13 mouse cellular contexts compared by ENCODE assay signal in the genomic region with DNA sequence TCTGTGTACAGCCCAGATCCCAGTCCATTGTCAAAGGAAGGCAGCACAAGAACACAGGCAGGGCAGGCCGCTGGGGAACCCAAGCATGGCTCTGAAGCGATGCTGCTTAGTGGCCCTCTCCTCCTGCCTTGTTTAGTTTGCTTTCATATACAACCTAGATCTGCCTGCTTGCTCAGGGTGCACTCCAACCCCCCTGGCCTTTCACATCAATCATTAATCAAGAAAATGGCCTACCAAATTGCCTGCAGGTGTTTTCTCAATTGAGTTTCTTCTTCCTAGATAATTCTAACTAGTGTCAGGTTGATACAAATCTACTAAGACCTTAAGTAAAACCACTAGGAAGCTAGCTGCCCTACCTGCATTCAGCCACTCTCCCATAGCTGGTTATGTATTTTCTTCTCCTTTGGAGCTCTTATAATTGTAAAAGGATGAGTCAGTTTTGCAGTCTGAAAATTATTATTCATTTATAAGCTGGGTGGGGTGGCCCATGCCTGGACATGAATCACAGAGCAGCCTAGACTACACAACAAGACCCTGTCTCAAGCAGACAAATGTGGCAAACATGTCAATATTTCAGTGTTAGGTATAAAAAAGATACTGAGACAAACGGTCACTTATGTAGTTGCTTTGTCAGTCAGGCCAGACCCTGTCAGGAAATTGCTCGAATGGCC. TPM values are rescaled to one million over a fixed set of nuclear protein-coding genes. Genes with fewer than 3 reads are reported as not detected.
A peak's percentile ranks its signal among the peaks of the same experiment; 100 is the strongest.
DNase-seq lines count a peak whose midpoint lies in the region; ATAC-seq and TF ChIP-seq lines count a peak whose summit lies in the region.
"Had no signal": no experiment of that assay in that cellular context is flagged by ENCODE, and none has a peak within 500 bp of the region (broad histone marks: within the 10 kb centered on the region; RNA-seq: fewer than 3 reads in every experiment).

No protein-coding gene starts in this region.

- DNase-seq in heart, adult 2 months: peak in 1 of 2 experiments; percentile 19
- DNase-seq in heart, postnatal 14 days: no peak
- no peak for DNase-seq in neural tube, embryonic 11.5 days (ENCODE audit: low spot score)
- no peak for DNase-seq in neural tube, embryonic 10.5 days (ENCODE audit: extremely low spot score, low spot score)
- DNase-seq in kidney, postnatal 36 days: peak; percentile 27 to 45
- no peak for DNase-seq in stomach, postnatal 0 days (ENCODE audit: low spot score)
- no peak for DNase-seq in adrenal gland, postnatal 25 days
- DNase-seq in layer of hippocampus, adult 8-10 months (ENCODE audit: low spot score in 2 of 2): no peak
- DNase-seq: adrenal gland, adult 2 months; cerebellum, adult 9-11 months; gastrocnemius, postnatal 25 days; left cerebral cortex, postnatal 4 days had no signal

- H3K4me1 ChIP-seq in heart, adult 2 months (ENCODE audit: control insufficient read depth, insufficient read depth, low read length): peaks cover 4% of the 10 kb centered on the region
- H3K4me1 ChIP-seq in neural tube, embryonic 11.5 days (ENCODE audit: control insufficient read depth, insufficient read depth, low read length): peaks cover 8% of the 10 kb centered on the region
- H3K4me1 ChIP-seq in stomach, postnatal 0 days (replicated peaks; ENCODE audit: control insufficient read depth, insufficient read depth): 0 out of 2 replicates have a peak, but pooled peaks cover 2% of the 10 kb centered on the region

- no peak for TF ChIP-seq EP300 in heart, adult 2 months (IDR thresholded peaks at IDR 0.05; ENCODE audit: insufficient read depth, low read depth, low read length)
- TF ChIP-seq EP300 in stomach, postnatal 0 days (optimal IDR thresholded peaks at IDR 0.05): no peak

- intact Hi-C loops in heart, adult 2 months (cut with DNase I): no loop called here
- intact Hi-C loops in heart, postnatal 14 days (cut with DNase I): no loop called here

- no peak for ATAC-seq in neural tube, embryonic 11.5 days (ENCODE audit: insufficient read depth, low FRiP score, low TSS enrichment)
- ATAC-seq in stomach, postnatal 0 days (ENCODE audit: low FRiP score, low TSS enrichment): no peak
- ATAC-seq: CD4-positive, CD25-positive, alpha-beta regulatory T cell, adult 4 months had no signal

- H3K9ac ChIP-seq in heart, adult 2 months (ENCODE audit: low read depth, low read length): no peak overlapping the region
- H3K9ac ChIP-seq in neural tube, embryonic 11.5 days (ENCODE audit: low read length): no peak overlapping the region
- H3K9ac ChIP-seq in stomach, postnatal 0 days (ENCODE audit: low read length): 0 out of 2 replicates have a peak overlapping the region, but pooled peaks have one; percentile 23

- no peak for TF ChIP-seq POLR2A in heart, adult 2 months (IDR thresholded peaks at IDR 0.05; ENCODE audit: insufficient read depth, low read depth, low read length)

- WGBS in heart, adult 2 months: 50% methylated on average over 4 of the region's 4 CpGs
- 62% methylated on average over 4 of the region's 4 CpGs for WGBS in neural tube, embryonic 11.5 days
- WGBS in stomach, postnatal 0 days: 43% methylated on average over 4 of the region's 4 CpGs

- H3K4me2 ChIP-seq in neural tube, embryonic 11.5 days (ENCODE audit: low read depth): no peak overlapping the region
- H3K4me2 ChIP-seq in stomach, postnatal 0 days (replicated peaks; ENCODE audit: low read depth): peak overlapping the region; percentile 11; the same call in 1 of the 2 replicates

- H3K79me2 ChIP-seq in heart, adult 2 months (replicated peaks; ENCODE audit: control insufficient read depth, insufficient read depth, low read length): peaks cover 5% of the 10 kb centered on the region; the same call in 1 of the 2 replicates

- TF ChIP-seq CTCF in heart, adult 2 months (IDR thresholded peaks at IDR 0.05): no peak
- TF ChIP-seq CTCF in stomach, postnatal 0 days (IDR thresholded peaks at IDR 0.05; ENCODE audit: low read depth): no peak

- peaks cover 9% of the 10 kb centered on the region for H3K36me3 ChIP-seq in heart, adult 2 months (ENCODE audit: control insufficient read depth, insufficient read depth, low read length)
- no peaks in the 10 kb centered on the region for H3K36me3 ChIP-seq in neural tube, embryonic 11.5 days (ENCODE audit: control insufficient read depth, insufficient read depth, low read length)
- H3K36me3 ChIP-seq in stomach, postnatal 0 days (ENCODE audit: control insufficient read depth, insufficient read depth, low read length): no peaks in the 10 kb centered on the region

- no peak overlapping the region for H3K4me3 ChIP-seq in heart, adult 2 months
- no peak overlapping the region for H3K4me3 ChIP-seq in neural tube, embryonic 11.5 days (ENCODE audit: low read depth, low read length)
- no peak overlapping the region for H3K4me3 ChIP-seq in stomach, postnatal 0 days (ENCODE audit: low read depth, low read length)

- no peaks in the 10 kb centered on the region for H3K9me3 ChIP-seq in neural tube, embryonic 11.5 days (ENCODE audit: control insufficient read depth, low read length)
- H3K9me3 ChIP-seq in stomach, postnatal 0 days (ENCODE audit: control insufficient read depth, low read length): no peaks in the 10 kb centered on the region

- no peaks in the 10 kb centered on the region for H3K27me3 ChIP-seq in heart, adult 2 months (ENCODE audit: control insufficient read depth, insufficient read depth, low read length)
- H3K27me3 ChIP-seq in neural tube, embryonic 11.5 days (ENCODE audit: control insufficient read depth, insufficient read depth, low read length): no peaks in the 10 kb centered on the region
- H3K27me3 ChIP-seq in stomach, postnatal 0 days (ENCODE audit: control insufficient read depth, insufficient read depth, low read length): no peaks in the 10 kb centered on the region

- H3K27ac ChIP-seq in heart, adult 2 months: peak overlapping the region; percentile 57
- 0 out of 2 replicates have a peak overlapping the region, but pooled peaks have one; percentile 35 for H3K27ac ChIP-seq in neural tube, embryonic 11.5 days (ENCODE audit: low read depth, low read length)
- peak overlapping the region; percentile 80 for H3K27ac ChIP-seq in stomach, postnatal 0 days (replicated peaks)

RNA-seq across cellular contexts. Expression of a gene that starts 35.2 kb away (rescaled TPM):
- 100 to 1,000 TPM; 212 to 253 TPM for total RNA-seq in heart, adult 2 months (2021)
- 104 and 160 TPM in 2 replicates for polyA plus RNA-seq in heart, adult 2 months (2012; rRNA removed)
- total RNA-seq in heart, postnatal 14 days (2021): 100 to 1,000 TPM; 186 to 196 TPM
- 106 and 118 TPM in 2 replicates for polyA plus RNA-seq in neural tube, embryonic 11.5 days (2014; fragmentation: Nextera tagmentation; extraction: Ambion mirVana)
- 106 and 110 TPM in 2 replicates for polyA plus RNA-seq in stomach, postnatal 0 days (2015; fragmentation: Nextera tagmentation; extraction: Ambion mirVana)
- 108 and 122 TPM in 2 replicates for total RNA-seq in adrenal gland, postnatal 25 days (2021)
- total RNA-seq in layer of hippocampus, adult 8-10 months (2022): 10 to 100 TPM; 66.5 to 80.7 (median 73.0) TPM

RNA-seq across cellular contexts. Expression of a gene that starts 35.2 kb away (rescaled TPM):
- 10 to 100 TPM; 51.6 to 69.4 TPM for total RNA-seq in heart, adult 2 months (2021)
- 26.6 and 69.2 TPM in 2 replicates for polyA plus RNA-seq in heart, adult 2 months (2012; rRNA removed)
- 10 to 100 TPM; 69.5 to 71.4 TPM for total RNA-seq in heart, postnatal 14 days (2021)
- 127 and 132 TPM in 2 replicates for polyA plus RNA-seq in neural tube, embryonic 11.5 days (2014; fragmentation: Nextera tagmentation; extraction: Ambion mirVana)
- 42.7 and 46.8 TPM in 2 replicates for polyA plus RNA-seq in stomach, postnatal 0 days (2015; fragmentation: Nextera tagmentation; extraction: Ambion mirVana)
- total RNA-seq in adrenal gland, postnatal 25 days (2021): 83.4 and 93.1 TPM in 2 replicates
- total RNA-seq in layer of hippocampus, adult 8-10 months (2022): 10 to 100 TPM; 68.9 to 81.4 (median 74.7) TPM

Comparison
In these comparisons a context has a peak if more than half of its experiments do, and no peak if none do; other contexts are left out.
1. DNase-seq: peak in kidney, postnatal 36 days (2 of 2); none in heart, postnatal 14 days (0 of 2), neural tube, embryonic 11.5 days (single experiment), neural tube, embryonic 10.5 days (single experiment), stomach, postnatal 0 days (single experiment), adrenal gland, postnatal 25 days (single experiment) and layer of hippocampus, adult 8-10 months (0 of 2).
2. Peak in every context shown above with its lines, with median percentiles within 50 percentile points of each other: H3K27ac ChIP-seq.